Mouse (Mus musculus) E14TG2a.4 (cell line): Measurements from ENCODE around the gene Ostf1.

Experiments
- H3K27me3 ChIP-seq: 2 replicates; pipeline ENCODE4 v1.6.1; 2014; ENCODE audit warnings: low read length, control low read depth; ENCODE audit not compliant: insufficient read depth
- H3K36me3 ChIP-seq: 2 replicates; pipeline ENCODE4 v1.6.1; 2014; ENCODE audit warnings: low read length, control low read depth; ENCODE audit not compliant: insufficient read depth
- H3K4me1 ChIP-seq: replicated peaks from 2 replicates; pipeline ENCODE4 v1.6.1; 2014; ENCODE audit warnings: low read depth, low read length, control low read depth
- H3K4me3 ChIP-seq: replicated peaks from 2 replicates; pipeline ENCODE4 v1.5.1; 2014; ENCODE audit warnings: mild to moderate bottlenecking, low read length
- H3K9me3 ChIP-seq: 2 replicates; pipeline ENCODE4 v1.6.1; 2014; ENCODE audit warnings: low read length, control low read depth
- CTCF ChIP-seq: conservative IDR thresholded peaks from 2 replicates; pipeline ENCODE4 v1.5.1; 2014; ENCODE audit warnings: low read length
- NANOG ChIP-seq: IDR thresholded peaks from 2 replicates; pipeline ENCODE4 v1.6.1; 2014; ENCODE audit warnings: borderline replicate concordance, low read length, mixed read lengths
- POU5F1 ChIP-seq: IDR thresholded peaks from 2 replicates; pipeline ENCODE4 v1.6.1; 2014; ENCODE audit warnings: low read length, borderline replicate concordance

The Ostf1 gene

DNA sequence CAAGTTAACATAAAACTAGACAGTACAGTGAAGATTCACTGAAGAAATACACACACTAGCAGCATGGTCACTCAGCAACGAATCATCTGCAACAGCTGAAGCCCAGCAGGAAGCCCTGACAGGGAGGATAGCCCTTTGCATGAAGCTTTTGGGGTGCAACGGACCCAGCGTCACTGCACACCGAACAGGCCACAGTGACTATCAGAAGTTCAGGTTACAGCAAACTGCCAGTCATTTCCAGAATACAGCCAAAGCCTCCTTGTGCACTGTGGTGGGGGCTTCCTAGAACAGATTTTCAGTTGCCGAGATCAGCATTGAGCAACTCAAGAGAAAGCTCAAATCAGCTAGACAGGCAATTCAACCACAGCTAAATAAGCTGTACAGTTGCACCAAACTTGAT, 54.3 kb downstream of the Ostf1 start:
- no peaks in the 10 kb centered on the region for H3K9me3 ChIP-seq

GRCm38 (mm10) chr19:18575891-18576290, 55.7 kb downstream of the Ostf1 start:
- Histone ChIP-seq H3K9me3 (no peaks in the 10 kb centered on the region), H3K4me3 (no peak overlapping the region), H3K27me3 (no peaks in the 10 kb centered on the region), H3K4me1 (peaks cover 8% of the 10 kb centered on the region), H3K36me3 (no peaks in the 10 kb centered on the region)
- no peak for TF ChIP-seq CTCF
- TF ChIP-seq POU5F1: no peak
- TF ChIP-seq NANOG: no peak

More for the DNA sequence above, 54.3 kb downstream of the Ostf1 start:
- no peaks in the 10 kb centered on the region for H3K36me3 ChIP-seq
- H3K27me3 ChIP-seq: no peaks in the 10 kb centered on the region
- no peak overlapping the region for H3K4me3 ChIP-seq
- TF ChIP-seq NANOG (no peak), CTCF (no peak), POU5F1 (no peak)
- peaks cover 8% of the 10 kb centered on the region for H3K4me1 ChIP-seq

- H3K4me3 ChIP-seq: no peak overlapping the region
Measured at GRCm38 (mm10) chr19:18573907-18574306, 57.7 kb downstream of the Ostf1 start.

DNA sequence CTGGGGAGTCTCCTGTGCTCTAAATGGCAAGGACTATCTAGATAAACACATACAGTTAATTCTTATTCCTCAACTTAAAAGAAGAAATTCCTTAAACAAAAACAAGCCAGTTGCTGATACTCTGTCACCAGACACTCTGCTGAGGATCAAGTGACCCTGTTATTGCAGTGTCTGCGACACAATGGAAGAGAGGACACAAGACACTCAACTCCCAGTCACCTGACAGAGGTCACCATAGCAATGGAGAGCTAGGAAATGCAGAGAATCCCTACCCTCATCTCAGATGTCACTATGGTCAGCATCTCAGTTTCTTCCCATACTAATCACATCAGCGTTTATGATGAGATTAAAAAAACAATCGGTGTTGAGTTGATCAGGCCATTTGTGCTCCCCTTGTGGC, 58.2 kb downstream of the Ostf1 start:
- Histone ChIP-seq H3K4me3 (no peak overlapping the region), H3K36me3 (no peaks in the 10 kb centered on the region), H3K9me3 (no peaks in the 10 kb centered on the region), H3K27me3 (no peaks in the 10 kb centered on the region), H3K4me1 (peaks cover 5% of the 10 kb centered on the region)
- no peak for TF ChIP-seq CTCF
- TF ChIP-seq POU5F1: no peak
- no peak for TF ChIP-seq NANOG

More at GRCm38 (mm10) chr19:18573907-18574306, 57.7 kb downstream of the Ostf1 start:
- no peaks in the 10 kb centered on the region for H3K27me3 ChIP-seq
- TF ChIP-seq POU5F1 (no peak), NANOG (no peak), CTCF (no peak)
- H3K4me1 ChIP-seq: peaks cover 8% of the 10 kb centered on the region
- no peaks in the 10 kb centered on the region for H3K9me3 ChIP-seq
- no peaks in the 10 kb centered on the region for H3K36me3 ChIP-seq

GRCm38 (mm10) chr19:18569496-18569895, 62.1 kb downstream of the Ostf1 start:
- Histone ChIP-seq H3K36me3 (no peaks in the 10 kb centered on the region), H3K9me3 (no peaks in the 10 kb centered on the region), H3K4me1 (no peaks in the 10 kb centered on the region), H3K27me3 (no peaks in the 10 kb centered on the region), H3K4me3 (no peak overlapping the region)
- no peak for TF ChIP-seq NANOG
- TF ChIP-seq POU5F1: no peak
- TF ChIP-seq CTCF: no peak

- Histone ChIP-seq H3K36me3 (no peaks in the 10 kb centered on the region), H3K9me3 (no peaks in the 10 kb centered on the region), H3K4me1 (no peaks in the 10 kb centered on the region), H3K27me3 (no peaks in the 10 kb centered on the region), H3K4me3 (no peak overlapping the region)
- TF ChIP-seq POU5F1: no peak
- no peak for TF ChIP-seq CTCF
- TF ChIP-seq NANOG: no peak
Measured at GRCm38 (mm10) chr19:18568828-18569430, 62.7 kb downstream of the Ostf1 start.

DNA sequence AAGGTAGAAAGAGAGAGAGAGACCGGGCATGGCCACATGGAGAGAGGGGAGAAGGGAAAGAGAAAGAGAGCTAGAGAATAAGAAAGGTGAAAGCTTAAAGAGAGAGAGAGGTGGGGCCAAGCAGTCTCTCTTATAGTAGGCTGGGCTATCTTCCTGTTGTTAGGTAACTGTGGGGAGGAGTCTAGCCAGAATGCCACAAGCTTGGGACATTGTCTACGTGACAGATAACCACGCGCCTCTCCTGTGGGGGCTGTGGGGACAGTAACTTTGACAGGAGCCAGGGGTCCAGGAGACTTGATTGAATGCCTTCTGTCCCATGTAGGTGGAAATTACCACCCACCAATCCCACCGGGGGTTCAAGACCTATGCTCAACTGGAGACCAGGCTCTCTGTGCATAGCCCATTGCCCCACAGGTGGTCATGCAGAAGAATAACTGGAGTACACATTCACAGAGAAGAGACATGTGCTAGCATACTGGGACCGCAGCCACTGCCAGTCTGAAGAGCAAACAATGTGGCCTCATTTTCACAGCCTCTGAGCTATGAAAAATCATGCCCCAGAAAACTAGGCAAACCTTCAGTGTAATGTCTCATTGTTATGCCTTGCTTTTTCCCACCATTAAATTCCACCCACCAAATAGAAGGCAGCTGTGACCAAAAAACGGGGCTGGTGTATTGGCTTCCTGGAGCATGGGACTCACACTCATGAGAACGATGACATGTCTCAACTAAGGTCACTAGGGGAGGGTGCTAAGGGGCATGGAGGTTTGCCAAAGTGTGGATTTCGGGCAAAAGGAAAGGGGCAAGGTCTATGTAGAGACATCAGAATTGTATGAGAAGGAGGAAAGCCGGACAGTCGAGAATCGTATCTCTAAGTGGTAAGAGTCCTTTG, 63.4 kb downstream of the Ostf1 start:
- Histone ChIP-seq H3K4me1 (no peaks in the 10 kb centered on the region), H3K4me3 (no peak overlapping the region)
- no peak for TF ChIP-seq POU5F1
- TF ChIP-seq CTCF: no peak
- no peak for TF ChIP-seq NANOG

GRCm38 (mm10) chr19:18567501-18567900, 64.1 kb downstream of the Ostf1 start:
- no peaks in the 10 kb centered on the region for H3K4me1 ChIP-seq
- H3K36me3 ChIP-seq: no peaks in the 10 kb centered on the region
- TF ChIP-seq CTCF: no peak
- no peak for TF ChIP-seq NANOG
- no peak for TF ChIP-seq POU5F1
- no peaks in the 10 kb centered on the region for H3K27me3 ChIP-seq
- no peaks in the 10 kb centered on the region for H3K9me3 ChIP-seq
- no peak overlapping the region for H3K4me3 ChIP-seq

More for the DNA sequence above, 63.4 kb downstream of the Ostf1 start:
- Histone ChIP-seq H3K9me3 (no peaks in the 10 kb centered on the region), H3K36me3 (no peaks in the 10 kb centered on the region), H3K27me3 (no peaks in the 10 kb centered on the region)

DNA sequence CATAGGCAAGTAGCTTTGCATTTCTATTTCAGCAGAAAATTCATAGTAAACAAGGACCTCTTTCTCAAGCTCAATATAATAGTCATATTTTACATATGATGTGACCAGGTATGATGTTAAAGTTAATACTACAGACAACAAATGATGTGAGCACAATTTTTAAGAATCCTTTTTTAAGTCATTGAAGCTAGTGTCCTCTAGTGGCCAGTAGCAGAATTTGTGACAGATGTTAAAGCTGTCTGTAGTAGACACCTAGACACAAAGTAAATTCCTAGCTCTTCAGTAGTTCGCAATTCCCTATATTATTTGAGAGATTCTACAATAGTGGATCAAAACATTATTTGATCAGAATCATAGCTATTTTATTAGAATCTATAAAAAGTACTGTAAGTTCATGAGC, 73.9 kb downstream of the Ostf1 start:
- Histone ChIP-seq H3K9me3 (no peaks in the 10 kb centered on the region), H3K4me1 (no peaks in the 10 kb centered on the region), H3K4me3 (no peak overlapping the region), H3K27me3 (no peaks in the 10 kb centered on the region), H3K36me3 (no peaks in the 10 kb centered on the region)
- TF ChIP-seq POU5F1 (no peak), CTCF (0 out of 2 replicates have a peak, but pooled peaks have one; percentile 6), NANOG (no peak)
